Mouse (Mus musculus) urinary bladder, postnatal 36 days (tissue): ENCODE data around the gene Nav3.

Experiments
- DNase-seq, 2 experiments: peaks; one replicate each; pipeline ENCODE4 v3.0.0; 2022; ENCODE audit warnings: low spot score in 2 of 2, mixed read lengths in 1 of 2

Nav3 gene

GRCm38 (mm10) chr10:109921368-109921767, 534.6 kb downstream of the Nav3 start:
- peak in 1 of 2 experiments; percentile 30 for DNase-seq

DNA sequence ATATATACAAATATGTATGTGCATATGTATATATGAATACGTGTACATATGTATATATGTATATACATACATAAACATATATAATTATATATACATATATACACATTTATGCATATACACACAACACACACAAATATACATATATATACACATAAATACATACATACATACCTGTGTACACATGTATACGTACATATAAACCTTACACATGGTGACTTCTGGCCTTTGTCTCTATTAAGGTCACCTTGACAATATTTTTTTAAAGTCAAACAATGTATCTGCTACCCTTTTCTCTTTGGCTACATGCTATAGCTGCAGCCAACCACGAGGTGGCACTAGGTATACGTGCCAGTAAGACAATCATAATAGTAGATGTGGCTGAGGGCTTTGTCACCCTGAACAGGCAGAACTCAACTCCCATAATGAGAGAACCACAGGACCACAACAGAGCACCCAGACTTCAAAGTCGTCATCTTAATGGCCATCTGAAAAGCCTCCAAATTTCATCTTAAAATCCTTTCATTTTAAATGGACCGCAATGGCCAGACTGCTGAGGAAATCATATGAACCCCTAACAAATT, 535.3 kb downstream of the Nav3 start:
- DNase-seq = peak; percentile 35 to 56

GRCm38 (mm10) chr10:109919515-109919914, 536.5 kb downstream of the Nav3 start:
- no peak for DNase-seq

DNA sequence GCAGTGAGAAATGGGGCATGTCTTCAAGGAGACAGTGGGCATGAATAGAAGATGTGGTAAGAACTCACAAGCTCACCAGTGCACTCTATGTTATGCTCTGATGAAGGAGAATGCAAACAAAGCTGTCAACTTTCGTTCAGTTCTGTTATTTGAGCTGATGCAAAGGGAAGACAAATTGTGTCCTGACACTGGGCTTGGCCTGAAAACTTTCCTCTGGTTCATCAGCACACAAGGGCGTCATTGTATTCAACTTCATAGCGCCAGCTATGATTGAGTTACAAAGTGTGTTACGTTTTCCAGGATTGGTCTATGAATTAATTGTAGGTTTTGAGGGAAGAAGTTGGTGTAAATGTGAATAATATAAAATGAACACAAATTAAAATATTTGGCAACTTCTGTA, 548.8 kb downstream of the Nav3 start:
- no peak for DNase-seq

DNA sequence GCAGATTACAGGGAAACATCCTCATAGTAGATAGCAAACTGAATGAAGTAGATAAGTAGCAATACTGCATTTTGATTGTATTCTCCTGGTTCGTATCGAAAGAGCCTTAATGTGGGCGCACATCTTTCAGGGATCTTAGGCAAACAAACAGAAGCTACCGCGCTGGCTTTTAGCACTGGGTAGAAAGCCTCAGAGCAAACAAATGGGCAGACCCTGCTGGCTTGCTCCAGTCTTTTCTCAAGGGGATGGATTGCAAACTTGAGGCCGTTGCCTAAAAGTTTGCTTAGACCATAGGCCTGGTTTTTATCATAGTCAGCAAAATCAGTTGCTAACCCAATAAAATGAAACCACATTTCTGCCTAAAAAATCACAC, 549.6 kb downstream of the Nav3 start:
- no peak for DNase-seq

- DNase-seq = no peak
Observed at GRCm38 (mm10) chr10:109905649-109906412, 550.2 kb downstream of the Nav3 start.

GRCm38 (mm10) chr10:109904841-109905240, 551.2 kb downstream of the Nav3 start:
- no peak for DNase-seq

DNA sequence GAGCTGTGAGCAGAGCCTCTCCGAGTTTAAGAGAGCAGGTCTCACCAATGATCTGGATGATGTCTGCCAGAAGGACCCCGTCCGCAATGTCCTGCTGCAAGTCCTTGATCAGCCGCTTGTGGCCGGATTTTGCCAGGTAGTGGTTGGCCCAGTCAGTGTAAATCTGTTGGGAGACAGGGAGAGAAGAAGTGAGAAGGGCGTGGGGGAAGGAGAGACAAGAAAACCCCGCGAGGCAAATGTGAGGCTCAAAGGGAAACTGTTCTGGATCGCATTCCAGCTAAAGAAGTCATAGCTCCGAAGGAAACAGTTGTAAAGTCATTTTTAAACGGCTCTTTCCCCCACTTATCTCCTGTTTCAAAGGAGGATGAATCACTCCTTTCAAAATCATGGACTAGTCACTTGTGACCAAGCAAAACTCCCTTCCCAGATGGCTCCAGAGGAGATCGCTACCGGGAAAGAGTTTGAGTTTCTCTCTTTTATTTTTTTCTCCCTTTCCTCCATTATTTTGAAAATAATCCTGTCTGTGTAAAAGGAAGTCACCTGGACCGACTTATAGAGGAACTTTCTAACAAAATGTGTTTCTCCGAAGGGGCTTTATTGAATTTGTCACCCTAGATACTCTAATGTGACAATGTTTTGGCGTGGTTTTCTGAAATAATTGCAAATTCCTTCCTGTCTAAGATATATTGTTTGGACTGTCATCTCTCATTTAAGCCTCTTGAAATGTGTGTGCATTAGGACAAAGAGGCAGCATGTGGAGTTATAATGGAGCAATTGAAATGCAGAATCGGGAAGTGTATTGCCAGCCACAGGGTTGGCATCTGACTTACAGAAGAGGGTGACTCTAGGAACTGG, 552.1 kb downstream of the Nav3 start:
- no peak for DNase-seq

DNA sequence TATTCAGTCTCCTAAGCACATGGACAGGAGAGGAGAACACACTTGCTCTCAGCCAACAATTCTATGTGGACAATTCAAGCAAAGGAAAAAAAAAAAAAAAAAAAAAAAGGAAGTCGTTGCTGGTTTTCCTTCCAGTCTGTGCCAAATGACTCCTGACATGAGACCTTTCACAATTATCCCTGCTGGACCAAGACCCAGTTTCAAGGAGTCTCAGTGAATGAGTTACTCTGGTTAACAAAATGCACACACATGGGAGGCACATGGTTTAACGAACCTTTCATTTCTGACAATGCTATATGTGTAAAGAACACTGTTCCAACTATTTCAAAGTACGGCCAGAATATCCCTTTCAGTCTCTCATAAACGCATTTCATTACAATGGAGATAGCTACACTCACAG, 552.8 kb downstream of the Nav3 start:
- no peak for DNase-seq

- DNase-seq = no peak
Observed at GRCm38 (mm10) chr10:109889171-109889475, 566.9 kb downstream of the Nav3 start.

- no peak for DNase-seq
Observed at GRCm38 (mm10) chr10:109888355-109889170, 567.4 kb downstream of the Nav3 start.

- no peak for DNase-seq
Observed at GRCm38 (mm10) chr10:109887160-109887559, 568.8 kb downstream of the Nav3 start.

GRCm38 (mm10) chr10:109876107-109876506, 579.9 kb downstream of the Nav3 start:
- no peak for DNase-seq

- DNase-seq = no peak
Observed at GRCm38 (mm10) chr10:109875312-109875830, 580.6 kb downstream of the Nav3 start.

- DNase-seq = no peak
Observed at GRCm38 (mm10) chr10:109874652-109875311, 581.2 kb downstream of the Nav3 start.

DNA sequence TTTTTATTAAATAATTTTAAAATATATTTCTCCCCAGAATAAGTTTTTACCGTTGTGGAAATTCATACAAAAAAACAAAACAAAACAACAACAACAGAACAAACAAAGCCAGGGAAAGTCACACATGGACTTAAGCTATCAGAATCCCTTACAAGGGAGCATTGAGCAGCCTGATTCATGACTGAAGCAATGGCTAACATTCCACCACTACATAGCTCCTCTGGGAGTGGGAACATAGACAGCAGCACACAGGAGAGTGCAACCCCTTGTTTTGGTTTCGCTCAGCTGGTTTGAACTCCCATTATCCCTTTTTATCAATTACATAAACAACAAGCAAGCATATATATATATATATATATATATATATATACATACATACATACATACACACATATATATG, 589.9 kb downstream of the Nav3 start:
- no peak for DNase-seq

DNA sequence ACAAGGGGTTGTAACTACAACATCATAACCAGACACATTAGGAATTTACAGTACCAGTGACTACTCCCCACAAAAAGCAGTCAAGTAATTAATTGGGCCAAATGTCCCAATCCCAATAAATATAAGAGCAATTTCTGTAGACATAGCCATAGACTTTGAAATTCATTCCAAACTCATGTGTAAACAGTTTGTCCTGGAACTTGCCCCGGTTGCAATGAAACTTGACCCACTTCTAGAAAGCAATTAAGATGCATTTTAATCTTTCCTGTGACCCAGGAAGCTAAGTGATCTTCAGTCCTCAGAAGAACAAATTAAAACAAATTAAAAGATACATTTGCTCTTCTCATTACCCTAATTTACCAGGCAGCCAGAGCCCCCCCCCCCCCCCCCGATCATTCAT, 590.6 kb downstream of the Nav3 start:
- no peak for DNase-seq

DNA sequence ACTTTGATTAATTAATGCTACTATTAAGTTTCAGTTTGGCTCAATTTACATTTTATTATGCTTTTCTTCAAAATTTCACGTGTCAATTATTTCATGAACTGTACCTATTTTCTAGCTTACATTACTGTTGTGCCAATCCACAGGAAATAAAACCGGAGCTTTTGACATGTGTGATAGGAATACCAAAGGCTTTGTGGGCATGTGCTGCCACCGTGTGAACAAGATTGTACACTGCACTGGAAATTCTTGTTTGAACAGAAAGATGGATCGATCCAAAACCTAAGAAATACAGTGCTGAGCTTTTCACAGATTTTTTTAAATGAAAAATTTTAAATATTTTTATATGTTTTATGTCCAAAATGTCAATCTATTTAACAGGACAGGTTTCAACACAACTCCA, 591.3 kb downstream of the Nav3 start:
- peak in 1 of 2 experiments; percentile 9 for DNase-seq

- DNase-seq = no peak
Observed at GRCm38 (mm10) chr10:109861275-109861674, 594.7 kb downstream of the Nav3 start.

GRCm38 (mm10) chr10:109858568-109858967, 597.4 kb downstream of the Nav3 start:
- no peak for DNase-seq

DNA sequence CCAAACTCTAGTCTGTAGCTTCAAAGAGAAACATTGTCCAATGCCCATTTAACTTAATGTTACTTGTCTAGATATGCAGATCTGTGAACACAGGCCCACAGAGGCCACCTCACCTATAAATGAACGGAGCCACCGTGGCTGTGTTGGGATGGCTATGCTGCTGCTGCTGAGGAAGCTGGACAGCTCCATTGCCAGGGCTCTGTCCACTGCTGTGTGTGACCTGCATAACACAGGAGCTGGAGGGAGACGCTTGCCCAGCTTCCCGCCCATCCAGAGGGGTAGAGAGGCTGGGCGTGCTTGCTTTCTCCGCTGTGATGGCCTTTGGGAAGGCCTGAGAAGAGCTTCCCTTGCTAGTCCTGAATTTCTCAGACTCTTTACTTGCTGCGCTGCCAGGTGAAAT, 603.6 kb downstream of the Nav3 start:
- no peak for DNase-seq
